Mouse (Mus musculus) heart, adult 2 months (tissue): ENCODE measurements around the gene Xlr5a.

Experiments used
- CTCF ChIP-seq: fragments of 200-600 bp; IDR thresholded peaks from 2 replicates; pipeline ENCODE4 v1.8.1; 2022; ENCODE audit warnings: antibody characterized with exemption, mild to moderate bottlenecking, moderate library complexity
- POLR2A ChIP-seq: fragments of 200-500 bp; IDR thresholded peaks from 2 replicates; pipeline ENCODE4 v1.6.1; 2011; ENCODE audit warnings: mild to moderate bottlenecking, low read depth, low read length, control low read depth; ENCODE audit not compliant: insufficient read depth

GRCm38 (mm10) chrX:73225365-73225764, 67.4 kb downstream of the Xlr5a start:
- TF ChIP-seq CTCF = no peak
- TF ChIP-seq POLR2A = no peak
